Mouse (Mus musculus) limb, embryonic 15.5 days (tissue): ENCODE data around the gene Sord. TPM values are rescaled to one million over a fixed set of nuclear protein-coding genes. Genes with fewer than 3 reads are reported as not detected.

Source experiments
- ATAC-seq: fragments of 200-750 bp; cut with Nextera tagmentation; 2 replicates; pipeline ENCODE4 v1.8.0; 2017; ENCODE audit warnings: low read depth, moderate TSS enrichment; ENCODE audit not compliant: insufficient number of reproducible peaks, low FRiP score, low TSS enrichment
- H3K27ac ChIP-seq: fragments of 300-500 bp; sonication (generic); 2 replicates; pipeline ENCODE4 v1.5.1; 2015; ENCODE audit warnings: moderate library complexity, mild to moderate bottlenecking, inconsistent platforms
- H3K27me3 ChIP-seq: fragments of 300-500 bp; sonication (generic); 2 replicates; pipeline ENCODE4 v1.6.1; 2015; ENCODE audit warnings: inconsistent platforms
- H3K36me3 ChIP-seq: fragments of 300-500 bp; sonication (generic); 2 replicates; pipeline ENCODE4 v1.6.1; 2015; ENCODE audit warnings: inconsistent platforms
- H3K4me1 ChIP-seq: fragments of 300-500 bp; sonication (generic); 2 replicates; pipeline ENCODE4 v1.6.1; 2015; ENCODE audit warnings: inconsistent platforms
- H3K4me2 ChIP-seq: fragments of 300-500 bp; sonication (generic); 2 replicates; pipeline ENCODE4 v1.6.1; 2015; ENCODE audit warnings: mild to moderate bottlenecking, inconsistent platforms
- H3K4me3 ChIP-seq: fragments of 300-500 bp; sonication (generic); 2 replicates; pipeline ENCODE4 v1.5.1; 2015; ENCODE audit warnings: mild to moderate bottlenecking, inconsistent platforms
- H3K9ac ChIP-seq: fragments of 300-500 bp; sonication (generic); 2 replicates; pipeline ENCODE4 v1.6.1; 2015; ENCODE audit warnings: inconsistent platforms
- H3K9me3 ChIP-seq: fragments of 300-500 bp; sonication (generic); 2 replicates; pipeline ENCODE4 v1.6.1; 2016; ENCODE audit warnings: inconsistent platforms
- WGBS: fragments of 180-500 bp; shearing (Covaris S2); methylation state at CpG from one replicate; pipeline ENCODE4 v1.1.7; 2015; 5-methylcytosine and 5-hydroxymethylcytosine counted together
- polyA plus RNA-seq: library from polyadenylated mRNA; unstranded; fragments of >200 nt; fragmentation: Nextera tagmentation; extraction: Ambion mirVana; gene quantifications from 2 replicates; pipeline ENCODE4 v1.2.1, GENCODE M21; 2015

Gene Sord
- polyA plus RNA-seq, 1 experiment from 2014 or later = 29.0 TPM

GRCm38 (mm10) chr2:122309647-122310046 lies 75.1 kb downstream of the Sord start:
- H3K4me2 ChIP-seq = no peak overlapping the region
- 40% methylated on average over 3 of the region's 3 CpGs for WGBS
- H3K4me1 ChIP-seq = peaks cover 15% of the 10 kb centered on the region
- no peaks in the 10 kb centered on the region for H3K36me3 ChIP-seq
- peaks cover 74% of the 10 kb centered on the region for H3K27me3 ChIP-seq
- H3K9me3 ChIP-seq = no peaks in the 10 kb centered on the region
- no peak for ATAC-seq
- no peak overlapping the region for H3K9ac ChIP-seq
- no peak overlapping the region for H3K4me3 ChIP-seq
- no peak overlapping the region for H3K27ac ChIP-seq

- peaks cover 15% of the 10 kb centered on the region for H3K4me1 ChIP-seq
- H3K36me3 ChIP-seq = no peaks in the 10 kb centered on the region
- no peak for ATAC-seq
- WGBS = 52% methylated on average over 2 of the region's 2 CpGs
- H3K27ac ChIP-seq = no peak overlapping the region
- H3K9me3 ChIP-seq = no peaks in the 10 kb centered on the region
- no peak overlapping the region for H3K4me3 ChIP-seq
- H3K27me3 ChIP-seq = peaks cover 63% of the 10 kb centered on the region
- no peak overlapping the region for H3K4me2 ChIP-seq
- H3K9ac ChIP-seq = no peak overlapping the region
Measured at GRCm38 (mm10) chr2:122311561-122311960, 77.0 kb downstream of the Sord start.

- Histone ChIP-seq H3K4me2 (peak overlapping the region; percentile 59), H3K9ac (no peak overlapping the region), H3K9me3 (no peaks in the 10 kb centered on the region), H3K27ac (no peak overlapping the region), H3K36me3 (no peaks in the 10 kb centered on the region), H3K4me1 (peaks cover 13% of the 10 kb centered on the region), H3K27me3 (peaks cover 59% of the 10 kb centered on the region), H3K4me3 (peak overlapping the region; percentile 33)
- ATAC-seq = no peak
- WGBS = 3% methylated on average over 27 of the region's 27 CpGs
Measured at GRCm38 (mm10) chr2:122312722-122313417, 78.3 kb downstream of the Sord start.

- no peak for ATAC-seq
- Histone ChIP-seq H3K9ac (no peak within 1 kb of the TSS), H3K4me1 (peaks cover 13% of the 10 kb centered on the region), H3K9me3 (no peaks in the 10 kb centered on the region), H3K4me3 (peak within 1 kb of the TSS; percentile 33), H3K27ac (no peak within 1 kb of the TSS), H3K36me3 (no peaks in the 10 kb centered on the region), H3K4me2 (peak within 1 kb of the TSS; percentile 59), H3K27me3 (peaks cover 58% of the 10 kb centered on the region)
- WGBS = 2% methylated on average over 24 of the region's 24 CpGs
Measured at GRCm38 (mm10) chr2:122313536-122313935, 79.0 kb downstream of the Sord start, which contains the start of gene Duoxa1. Duoxa1 (minus strand) TSS chr2:122313730.

Other genes with a start within 250 kb of the Sord start
- 11.1 and 11.5 TPM in 2 replicates for gene Eif3j1, start 206.2 kb upstream of the Sord start, polyA plus RNA-seq
- gene Spg11, start 116.4 kb upstream of the Sord start, polyA plus RNA-seq = 7.3 and 7.5 TPM in 2 replicates
- 344 and 349 TPM in 2 replicates for gene B2m, start 87.1 kb upstream of the Sord start, polyA plus RNA-seq
- gene Trim69, start 74.0 kb upstream of the Sord start, polyA plus RNA-seq = 0.10 TPM in 1 of 2 replicates, not detected in the other
- not detected in 2 replicates for gene Patl2, start 48.6 kb upstream of the Sord start, polyA plus RNA-seq
- gene Terb2, start 48.5 kb upstream of the Sord start, polyA plus RNA-seq = not detected in 2 replicates
- 0.05 and 0.13 TPM in 2 replicates for gene Duox2, start 63.7 kb downstream of the Sord start, polyA plus RNA-seq
- 0.12 and 0.28 TPM in 2 replicates for gene Duoxa2, start 64.2 kb downstream of the Sord start, polyA plus RNA-seq
- 12.4 and 14.5 TPM in 2 replicates for gene Duoxa1, start 79.0 kb downstream of the Sord start, polyA plus RNA-seq
- 2.5 and 2.7 TPM in 2 replicates for gene Duox1, start 80.9 kb downstream of the Sord start, polyA plus RNA-seq
- gene Shf, start 134.4 kb downstream of the Sord start, polyA plus RNA-seq = 3.5 and 4.3 TPM in 2 replicates
- gene Slc28a2, start 191.7 kb downstream of the Sord start, polyA plus RNA-seq = 0.73 and 1.5 TPM in 2 replicates